Mouse (Mus musculus) stomach, embryonic 15.5 days (tissue): Measurements from ENCODE around the gene Arid3a. TPM values are rescaled to one million over a fixed set of nuclear protein-coding genes. Genes with fewer than 3 reads are reported as not detected.
A peak's percentile ranks its signal among the peaks of the same experiment; 100 is the strongest.

Experiments
- ATAC-seq: fragments of 200-750 bp; cut with Nextera tagmentation; 2 replicates; pipeline ENCODE4 v1.8.0; 2017; ENCODE audit warnings: low read depth, moderate number of reproducible peaks, moderate TSS enrichment; ENCODE audit not compliant: insufficient read depth, low FRiP score
- H3K27ac ChIP-seq: fragments of 300-500 bp; sonication (generic); 2 replicates; pipeline ENCODE4 v1.5.1; 2015; ENCODE audit warnings: mild to moderate bottlenecking, inconsistent platforms
- H3K27me3 ChIP-seq: fragments of 300-500 bp; sonication (generic); replicated peaks from 2 replicates; pipeline ENCODE4 v1.6.1; 2015; ENCODE audit warnings: inconsistent platforms
- H3K36me3 ChIP-seq: fragments of 300-500 bp; sonication (generic); 2 replicates; pipeline ENCODE4 v1.6.1; 2015; ENCODE audit warnings: inconsistent platforms
- H3K4me1 ChIP-seq: fragments of 300-500 bp; sonication (generic); 2 replicates; pipeline ENCODE4 v1.6.1; 2015; ENCODE audit warnings: inconsistent platforms
- H3K4me2 ChIP-seq: fragments of 300-500 bp; sonication (generic); 2 replicates; pipeline ENCODE4 v1.6.1; 2015; ENCODE audit warnings: mild to moderate bottlenecking, inconsistent platforms
- H3K4me3 ChIP-seq: fragments of 300-500 bp; sonication (generic); replicated peaks from 2 replicates; pipeline ENCODE4 v1.5.1; 2015; ENCODE audit warnings: inconsistent platforms
- H3K9ac ChIP-seq: fragments of 300-500 bp; sonication (generic); 2 replicates; pipeline ENCODE4 v1.6.1; 2015; ENCODE audit warnings: inconsistent platforms
- H3K9me3 ChIP-seq: fragments of 300-500 bp; sonication (generic); 2 replicates; pipeline ENCODE4 v1.6.1; 2016; ENCODE audit warnings: inconsistent platforms
- WGBS: fragments of 180-500 bp; shearing (Covaris S2); methylation state at CpG from one replicate; pipeline ENCODE4 v1.1.7; 2015; 5-methylcytosine and 5-hydroxymethylcytosine counted together
- polyA plus RNA-seq: library from polyadenylated mRNA; unstranded; fragments of >200 nt; fragmentation: Nextera tagmentation; extraction: Ambion mirVana; gene quantifications from 2 replicates; pipeline ENCODE4 v1.2.1, GENCODE M21; 2015

The Arid3a gene
- polyA plus RNA-seq, 1 experiment from 2014 or later: 10.0 TPM

DNA sequence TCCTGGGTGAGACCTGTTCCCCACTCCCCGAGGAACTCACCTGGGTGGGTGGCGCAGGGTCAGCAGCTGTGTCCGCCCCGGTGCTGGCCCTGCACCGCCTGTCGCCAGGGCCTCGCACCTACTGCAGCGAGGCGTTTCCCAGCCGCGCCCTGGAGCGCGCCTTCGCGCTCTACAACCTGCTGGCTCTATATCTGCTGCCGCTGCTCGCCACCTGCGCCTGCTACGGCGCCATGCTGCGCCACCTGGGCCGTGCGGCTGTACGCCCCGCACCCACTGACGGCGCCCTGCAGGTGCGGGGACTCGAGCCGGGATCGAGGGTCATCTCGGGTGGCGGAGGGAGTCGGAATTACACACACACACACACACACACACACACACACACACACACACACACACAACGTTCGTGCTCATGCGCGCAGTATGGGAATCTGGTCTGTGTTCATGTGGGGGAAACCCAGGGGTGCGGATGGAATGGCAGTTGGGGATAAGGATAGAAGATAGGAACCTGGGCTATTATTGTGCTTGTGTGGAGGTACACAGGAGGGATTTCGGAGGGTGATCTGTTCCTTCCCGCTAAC lies 5.8 kb upstream of the Arid3a start, which contains the start of gene R3hdm4:
Gene R3hdm4, minus strand, starts transcription at position 251 of the 578 bp plus-strand sequence.
- Histone ChIP-seq H3K36me3 (no peaks in the 10 kb centered on the region), H3K9me3 (no peaks in the 10 kb centered on the region), H3K27ac (no peak within 1 kb of the TSS), H3K4me2 (peak within 1 kb of the TSS; percentile 53), H3K27me3 (peaks cover 55% of the 10 kb centered on the region), H3K4me3 (peak within 1 kb of the TSS; percentile 29), H3K9ac (no peak within 1 kb of the TSS), H3K4me1 (peaks cover 54% of the 10 kb centered on the region)
- ATAC-seq: no peak
- WGBS: 4% methylated on average over 41 of the region's 41 CpGs

DNA sequence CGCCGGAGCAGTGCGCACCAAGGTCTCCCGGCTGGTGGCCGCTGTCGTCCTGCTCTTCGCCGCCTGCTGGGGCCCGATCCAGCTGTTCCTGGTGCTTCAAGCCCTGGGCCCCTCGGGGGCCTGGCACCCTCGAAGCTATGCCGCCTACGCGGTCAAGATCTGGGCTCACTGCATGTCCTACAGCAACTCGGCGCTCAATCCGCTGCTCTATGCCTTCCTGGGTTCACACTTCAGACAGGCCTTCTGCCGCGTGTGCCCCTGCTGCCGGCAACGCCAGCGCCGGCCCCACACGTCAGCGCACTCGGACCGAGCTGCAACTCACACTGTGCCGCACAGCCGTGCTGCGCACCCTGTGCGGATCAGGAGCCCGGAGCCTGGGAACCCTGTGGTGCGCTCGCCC lies 5.3 kb upstream of the Arid3a start:
- WGBS: 3% methylated on average over 34 of the region's 34 CpGs
- H3K4me3 ChIP-seq: peak overlapping the region; percentile 29
- peaks cover 55% of the 10 kb centered on the region for H3K27me3 ChIP-seq
- peak overlapping the region; percentile 53 for H3K4me2 ChIP-seq
- H3K27ac ChIP-seq: no peak overlapping the region
- no peaks in the 10 kb centered on the region for H3K9me3 ChIP-seq
- peaks cover 53% of the 10 kb centered on the region for H3K4me1 ChIP-seq
- H3K9ac ChIP-seq: no peak overlapping the region
- ATAC-seq: no peak
- H3K36me3 ChIP-seq: no peaks in the 10 kb centered on the region

DNA sequence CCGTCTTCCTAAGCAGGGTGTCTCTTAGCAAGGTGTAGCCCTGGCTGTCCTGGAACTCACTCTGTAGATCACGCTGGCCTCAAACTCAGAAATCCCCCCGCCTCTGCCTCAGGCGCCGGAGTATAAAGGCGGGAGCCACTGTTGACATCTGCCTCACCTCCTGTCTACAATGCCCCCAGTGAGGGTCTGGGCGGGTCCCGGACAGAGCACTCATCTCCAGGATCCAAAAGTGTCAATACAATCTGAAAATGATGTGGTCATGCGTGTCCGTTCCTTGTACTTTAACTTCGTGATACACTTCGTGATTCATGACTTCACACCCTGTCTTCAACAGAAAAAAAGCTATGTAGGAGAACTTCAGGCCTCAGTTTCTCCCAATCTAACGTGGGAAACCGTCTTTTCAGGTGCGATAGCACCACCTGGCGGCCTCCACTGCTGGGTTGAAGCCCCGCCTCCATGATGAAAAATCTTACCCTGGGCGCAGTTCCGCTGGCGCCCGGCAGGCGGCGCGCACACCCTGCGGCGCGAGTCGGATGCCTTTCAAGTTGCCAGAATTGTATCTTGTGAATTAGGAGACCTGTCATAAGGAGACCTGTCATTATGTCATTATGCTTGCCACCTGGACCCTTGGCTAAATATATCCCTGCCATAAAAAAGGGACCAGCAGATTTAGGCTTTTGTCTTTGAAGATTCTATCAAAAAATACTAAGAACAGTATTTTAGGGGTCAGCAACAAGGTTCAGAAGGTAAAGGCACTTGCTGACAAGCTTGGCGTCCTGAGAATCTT lies 1.7 kb upstream of the Arid3a start:
- H3K4me1 ChIP-seq: peaks cover 34% of the 10 kb centered on the region
- peak overlapping the region; percentile 92 for H3K4me2 ChIP-seq
- H3K9ac ChIP-seq: no peak overlapping the region
- peak overlapping the region; percentile 2; the same call in 1 of the 2 replicates for H3K27ac ChIP-seq
- peaks cover 29% of the 10 kb centered on the region for H3K27me3 ChIP-seq
- no peaks in the 10 kb centered on the region for H3K36me3 ChIP-seq
- no peak overlapping the region for H3K4me3 ChIP-seq
- H3K9me3 ChIP-seq: no peaks in the 10 kb centered on the region
- ATAC-seq: no peak
- 11% methylated on average over 29 of the region's 29 CpGs for WGBS

DNA sequence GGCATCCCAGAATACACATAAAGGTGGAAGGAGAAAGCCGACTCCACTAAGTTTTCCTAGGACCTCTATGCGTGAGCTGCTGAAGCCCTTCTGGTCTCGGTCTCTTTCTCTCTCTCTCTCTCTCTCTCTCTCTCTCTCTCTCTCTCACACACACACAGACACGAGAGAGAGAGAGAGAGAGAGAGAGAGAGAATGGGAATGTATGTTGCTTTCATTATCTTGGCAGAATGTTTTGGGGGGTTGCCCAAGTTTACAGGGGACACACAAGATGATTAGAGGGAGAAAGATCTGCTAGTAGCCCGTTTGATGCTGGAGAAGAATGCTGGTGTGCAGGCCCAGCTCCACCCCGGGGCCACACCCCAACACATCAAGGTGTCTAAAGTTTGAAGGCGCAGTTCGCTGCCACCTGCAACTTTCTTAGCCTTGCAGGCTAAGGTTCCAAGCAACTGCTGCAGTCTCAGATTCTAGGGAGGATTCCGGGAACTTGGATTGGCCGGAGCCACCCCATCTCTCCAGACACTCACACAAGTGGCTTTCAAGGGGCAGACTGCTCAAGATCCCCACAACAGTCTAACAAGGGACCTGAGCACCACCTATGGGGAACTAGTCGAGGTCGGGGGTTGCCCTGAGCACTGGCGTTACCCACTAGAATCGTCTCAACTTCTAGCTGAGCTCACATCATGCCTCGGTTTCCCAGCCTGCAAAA lies 905 bp upstream of the Arid3a start:
- Histone ChIP-seq H3K27ac (peak overlapping the region; percentile 97), H3K4me3 (peak overlapping the region; percentile 99), H3K4me2 (peak overlapping the region; percentile 92), H3K9me3 (no peaks in the 10 kb centered on the region), H3K4me1 (peaks cover 28% of the 10 kb centered on the region), H3K36me3 (no peaks in the 10 kb centered on the region), H3K27me3 (peaks cover 21% of the 10 kb centered on the region), H3K9ac (peak overlapping the region; percentile 54; the same call in 1 of the 2 replicates)
- 9% methylated on average over 14 of the region's 15 CpGs for WGBS
- no peak for ATAC-seq

DNA sequence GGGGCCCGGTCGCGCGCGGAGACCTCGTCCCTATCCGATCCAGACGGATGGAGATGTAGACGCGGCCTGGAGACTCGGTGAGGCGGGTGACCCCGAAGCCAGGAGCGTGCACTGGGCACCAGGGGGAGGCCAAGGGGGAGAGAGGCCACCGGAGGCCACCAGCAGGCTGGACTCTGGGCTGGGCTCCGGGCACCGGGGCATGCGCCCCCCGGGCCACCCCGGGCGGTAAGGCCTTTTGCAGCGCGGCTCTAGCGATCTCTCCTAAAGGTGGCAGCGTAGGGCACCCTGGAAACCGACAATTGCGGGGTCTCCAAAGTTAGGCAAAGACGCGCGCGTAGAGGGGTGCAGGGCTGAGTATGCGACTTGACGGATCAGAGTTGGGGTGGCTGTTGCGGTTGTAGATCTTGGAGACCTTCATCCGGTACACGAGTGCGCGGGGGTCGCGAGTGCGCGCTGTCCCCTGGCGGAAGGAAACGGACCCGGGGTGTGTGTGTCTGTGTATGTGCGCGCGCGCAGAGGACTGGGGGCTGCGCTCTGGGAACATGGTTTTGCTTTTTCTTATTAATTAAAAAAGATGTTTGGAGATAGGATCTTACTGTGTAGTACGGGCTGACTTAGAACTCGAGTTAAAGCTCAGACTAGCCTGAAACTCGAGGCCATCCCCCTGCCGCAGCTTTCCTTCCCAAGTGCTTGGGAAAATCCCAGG lies 634 bp downstream of the Arid3a start:
- Histone ChIP-seq H3K4me3 (peak overlapping the region; percentile 99), H3K27me3 (peaks cover 8% of the 10 kb centered on the region), H3K36me3 (peaks cover 8% of the 10 kb centered on the region; the same call in 1 of the 2 replicates), H3K9ac (peak overlapping the region; percentile 84), H3K4me2 (peak overlapping the region; percentile 92), H3K27ac (peak overlapping the region; percentile 97), H3K4me1 (peaks cover 30% of the 10 kb centered on the region), H3K9me3 (no peaks in the 10 kb centered on the region)
- under 1% methylated on average over 54 of the region's 54 CpGs for WGBS
- ATAC-seq: peak; percentile 24; the same call in 1 of the 2 replicates

DNA sequence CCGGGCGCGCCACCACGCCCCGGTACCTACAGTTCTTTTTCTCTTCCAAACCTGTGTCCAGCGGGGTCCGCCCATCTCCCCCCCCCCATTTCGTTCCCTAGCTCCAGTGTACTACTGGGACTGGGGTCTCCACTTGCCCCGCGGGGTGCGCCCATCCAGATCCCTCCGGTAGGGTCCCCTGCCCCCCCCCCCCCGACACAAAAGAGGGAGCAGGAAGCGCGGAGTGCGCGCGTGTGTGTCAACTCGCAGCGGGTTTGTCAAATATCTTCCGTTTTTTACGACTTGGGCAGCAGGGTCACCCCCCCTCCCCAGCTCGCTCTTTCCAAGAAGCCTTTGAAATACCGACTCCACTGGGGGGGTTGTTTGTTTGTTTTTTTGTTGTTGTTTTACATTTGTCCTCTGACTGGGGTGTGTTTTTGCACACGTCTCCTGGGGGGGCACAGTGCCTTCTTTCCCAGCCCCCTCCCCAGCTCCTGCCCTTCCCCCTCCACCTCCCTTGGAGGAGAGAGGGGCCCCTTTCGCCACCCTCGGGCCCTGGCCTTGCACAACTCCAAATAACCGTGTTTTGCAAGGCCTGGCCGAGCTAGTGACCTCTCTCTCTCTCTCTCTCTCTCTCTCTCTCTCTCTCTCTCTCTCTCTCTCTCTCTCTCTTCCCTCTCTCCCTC lies 1.3 kb downstream of the Arid3a start:
- H3K4me1 ChIP-seq: peaks cover 37% of the 10 kb centered on the region

DNA sequence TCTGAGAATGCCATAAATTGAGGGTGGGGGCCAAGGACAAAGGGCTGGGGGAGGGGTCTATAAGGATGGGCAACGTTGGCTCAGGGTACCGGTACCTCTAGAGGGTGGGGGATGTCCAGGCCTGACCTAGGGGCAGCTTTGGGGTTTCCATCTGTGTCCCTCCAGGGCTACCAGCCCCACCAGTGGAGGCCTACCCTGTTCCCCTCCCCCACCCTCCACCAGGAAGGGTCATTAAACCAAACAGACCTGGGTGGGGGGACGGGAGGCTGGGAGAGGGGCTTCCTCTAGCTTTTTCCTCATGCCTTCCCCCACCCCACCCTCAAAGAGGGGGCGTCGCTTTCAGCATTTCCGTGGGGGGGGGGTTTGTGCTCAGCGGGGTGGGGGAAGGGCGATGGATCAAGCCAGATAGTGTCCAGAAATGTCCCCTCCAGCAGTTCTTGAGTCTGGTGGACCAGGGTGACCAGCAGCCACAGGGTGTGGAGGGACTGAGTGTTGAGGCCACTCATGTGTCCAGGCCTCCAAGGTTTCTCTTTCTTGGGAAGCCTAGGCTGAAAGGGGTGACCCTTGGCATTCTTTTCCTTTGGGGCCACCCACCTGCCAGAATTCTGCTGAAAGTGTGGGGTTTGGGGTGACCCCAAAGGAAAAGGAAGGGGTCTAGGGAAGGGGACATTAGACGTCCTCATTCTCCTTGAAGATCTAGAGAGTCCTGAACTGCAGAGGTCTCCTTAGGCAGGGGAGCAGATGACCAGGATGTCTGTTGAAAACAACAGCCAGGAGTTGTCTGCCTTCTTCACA lies 2.3 kb downstream of the Arid3a start:
- Histone ChIP-seq H3K27ac (peak overlapping the region; percentile 44), H3K9me3 (no peaks in the 10 kb centered on the region), H3K27me3 (no peaks in the 10 kb centered on the region), H3K4me2 (peak overlapping the region; percentile 92), H3K4me3 (peak overlapping the region; percentile 99), H3K4me1 (peaks cover 47% of the 10 kb centered on the region), H3K36me3 (peaks cover 8% of the 10 kb centered on the region; the same call in 1 of the 2 replicates), H3K9ac (no peak overlapping the region)
- no peak for ATAC-seq
- 26% methylated on average over 9 of the region's 9 CpGs for WGBS

More for the DNA sequence above, 1.3 kb downstream of the Arid3a start:
- no peaks in the 10 kb centered on the region for H3K9me3 ChIP-seq
- peak overlapping the region; percentile 92 for H3K4me2 ChIP-seq
- peaks cover 8% of the 10 kb centered on the region; the same call in 1 of the 2 replicates for H3K36me3 ChIP-seq
- peak overlapping the region; percentile 99 for H3K4me3 ChIP-seq
- no peak for ATAC-seq
- WGBS: under 1% methylated on average over 28 of the region's 29 CpGs
- peak overlapping the region; percentile 97 for H3K27ac ChIP-seq
- peak overlapping the region; percentile 84; the same call in 1 of the 2 replicates for H3K9ac ChIP-seq
- peaks cover under 1% of the 10 kb centered on the region; the same call in 1 of the 2 replicates for H3K27me3 ChIP-seq

DNA sequence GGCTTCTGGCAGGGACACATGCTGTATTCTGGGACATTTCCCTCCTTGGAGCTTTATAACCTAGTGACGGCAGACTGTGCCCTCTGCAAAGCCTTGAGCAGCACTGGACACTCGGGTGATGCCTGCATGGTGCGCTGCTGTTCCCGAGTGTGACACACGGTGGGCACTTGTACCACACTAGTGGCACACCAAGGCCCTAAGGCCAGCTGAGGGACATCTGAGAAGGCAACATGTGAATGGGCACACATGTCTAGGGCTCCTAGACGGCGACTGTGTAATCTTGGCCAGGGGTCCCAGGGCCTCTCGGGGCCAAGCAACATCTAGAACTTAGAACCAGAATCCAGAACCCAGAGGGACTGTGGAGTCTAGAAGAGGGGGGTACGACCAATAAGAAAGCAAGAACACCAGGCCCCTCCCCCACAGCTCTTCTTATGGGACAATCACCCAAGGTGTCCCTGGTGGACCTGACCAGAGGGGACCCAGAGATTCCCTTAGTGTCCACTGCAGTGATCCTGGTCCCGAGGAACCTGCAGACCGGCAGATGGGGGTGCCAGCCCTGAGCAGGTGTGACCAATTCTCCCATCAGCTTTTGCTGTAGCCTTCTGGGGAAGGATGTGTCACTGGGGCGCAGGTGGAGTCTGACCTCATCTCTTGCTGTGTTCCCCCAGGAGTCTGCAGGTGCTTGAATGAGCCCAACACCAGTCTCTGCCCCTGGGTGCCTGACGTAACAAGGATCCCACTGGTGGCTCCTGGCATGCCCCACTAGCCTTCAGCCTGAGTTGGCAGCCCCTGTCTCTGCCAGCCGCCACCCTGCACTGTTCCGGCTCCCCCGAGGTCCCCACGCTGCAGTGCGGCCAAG lies 3.4 kb downstream of the Arid3a start:
- no peak overlapping the region for H3K9ac ChIP-seq

DNA sequence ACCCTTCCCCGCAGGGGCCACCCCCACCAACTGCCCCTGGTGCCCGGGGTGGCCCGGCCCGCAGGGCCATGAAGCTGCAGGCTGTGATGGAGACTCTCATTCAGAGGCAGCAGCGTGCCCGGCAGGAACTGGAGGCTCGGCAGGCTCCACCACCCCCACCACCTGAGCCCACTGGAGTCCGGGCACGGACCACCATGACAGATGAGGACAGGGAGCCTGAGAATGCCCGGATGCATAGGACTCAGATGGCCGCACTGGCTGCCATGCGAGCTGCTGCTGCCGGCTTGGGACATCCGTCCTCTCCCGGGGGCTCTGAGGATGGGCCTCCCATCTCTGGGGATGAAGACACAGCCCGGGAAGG lies 4.0 kb downstream of the Arid3a start:
- Histone ChIP-seq H3K9me3 (no peaks in the 10 kb centered on the region), H3K27me3 (no peaks in the 10 kb centered on the region), H3K4me1 (peaks cover 48% of the 10 kb centered on the region), H3K9ac (no peak overlapping the region), H3K36me3 (peaks cover 8% of the 10 kb centered on the region; the same call in 1 of the 2 replicates), H3K27ac (no peak overlapping the region), H3K4me2 (no peak overlapping the region), H3K4me3 (no peak overlapping the region)
- WGBS: 93% methylated on average over 16 of the region's 16 CpGs
- ATAC-seq: no peak

More for the DNA sequence above, 3.4 kb downstream of the Arid3a start:
- WGBS: 87% methylated on average over 18 of the region's 18 CpGs
- no peak overlapping the region for H3K27ac ChIP-seq
- H3K4me3 ChIP-seq: no peak overlapping the region
- H3K27me3 ChIP-seq: no peaks in the 10 kb centered on the region
- no peak for ATAC-seq
- H3K4me2 ChIP-seq: no peak overlapping the region
- peaks cover 51% of the 10 kb centered on the region for H3K4me1 ChIP-seq
- H3K36me3 ChIP-seq: peaks cover 8% of the 10 kb centered on the region; the same call in 1 of the 2 replicates
- no peaks in the 10 kb centered on the region for H3K9me3 ChIP-seq

DNA sequence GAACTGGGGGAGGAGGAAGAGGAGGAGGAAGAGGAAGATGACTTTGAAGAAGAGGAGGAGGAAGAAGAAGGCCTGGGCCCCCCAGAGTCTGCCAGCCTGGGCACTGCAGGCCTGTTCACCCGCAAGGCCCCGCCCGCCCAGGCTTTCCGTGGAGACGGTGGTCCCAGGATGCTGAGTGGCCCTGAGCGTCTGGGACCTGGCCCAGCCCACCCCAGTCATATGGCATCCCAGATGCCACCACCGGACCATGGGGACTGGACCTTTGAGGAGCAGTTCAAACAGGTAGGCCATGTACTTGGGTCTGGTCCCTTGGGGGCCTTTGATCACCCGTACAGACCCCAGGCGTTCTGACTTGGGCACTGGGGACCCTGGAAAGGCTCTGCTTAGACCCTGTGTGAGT lies 5.0 kb downstream of the Arid3a start:
- no peaks in the 10 kb centered on the region for H3K9me3 ChIP-seq

More for the DNA sequence above, 5.0 kb downstream of the Arid3a start:
- ATAC-seq: no peak
- Histone ChIP-seq H3K4me3 (no peak overlapping the region), H3K27ac (peak overlapping the region; percentile 62; the same call in 1 of the 2 replicates), H3K4me1 (peaks cover 53% of the 10 kb centered on the region), H3K4me2 (no peak overlapping the region), H3K27me3 (no peaks in the 10 kb centered on the region), H3K9ac (no peak overlapping the region), H3K36me3 (peaks cover 8% of the 10 kb centered on the region; the same call in 1 of the 2 replicates)
- WGBS: 77% methylated on average over 9 of the region's 9 CpGs
